Mouse (Mus musculus) gastrocnemius, postnatal 36 days (tissue): ENCODE results near the gene Rpl7l1. TPM values are rescaled to one million over a fixed set of nuclear protein-coding genes. Genes with fewer than 3 reads are reported as not detected.

Source experiments
- DNase-seq, 2 experiments: peaks; one replicate each; pipeline ENCODE4 v3.0.0; 2022
- intact Hi-C: fragments of 180-260 bp; cut with DNase I; formaldehyde crosslinking; loops from one replicate; pipeline ENCODE4 v1.15.1; 2025
- total RNA-seq, 2 experiments: library from RNA; stranded (reverse); gene quantifications; 2 replicates each; pipeline ENCODE4 v1.2.3; 2021

Rpl7l1 gene
- total RNA-seq, 2 experiments from 2014 or later: 39.3 to 40.7 TPM

GRCm38 (mm10) chr17:46747234-46747633 is 35.2 kb downstream of the Rpl7l1 start:
- intact Hi-C loops: no loop called here
- DNase-seq: no peak

- intact Hi-C loops: no loop called here
- DNase-seq: no peak
Measured at GRCm38 (mm10) chr17:46745506-46745905, 37.0 kb downstream of the Rpl7l1 start.

GRCm38 (mm10) chr17:46742986-46743385 is 39.5 kb downstream of the Rpl7l1 start:
- DNase-seq: no peak
- intact Hi-C loops: no loop called here

GRCm38 (mm10) chr17:46741305-46741704 is 41.2 kb downstream of the Rpl7l1 start:
- intact Hi-C loops: no loop called here
- DNase-seq: no peak

GRCm38 (mm10) chr17:46736160-46736559 is 46.3 kb downstream of the Rpl7l1 start:
- DNase-seq: no peak
- intact Hi-C loops: no loop called here

- intact Hi-C loops: no loop called here
- no peak for DNase-seq
Measured at GRCm38 (mm10) chr17:46735287-46735686, 47.2 kb downstream of the Rpl7l1 start.

- no peak for DNase-seq
- intact Hi-C loops: no loop called here
Measured at GRCm38 (mm10) chr17:46734055-46734454, 48.4 kb downstream of the Rpl7l1 start.

GRCm38 (mm10) chr17:46728904-46729318 is 53.6 kb downstream of the Rpl7l1 start, which contains the start of gene Gnmt:
TSS of gene Gnmt (minus strand) at chr17:46729168.
- intact Hi-C loops: loop anchor here (5.0 kb wide), 1 partner anchor 202 kb away; no protein-coding TSS in a partner anchor
- DNase-seq: no peak

GRCm38 (mm10) chr17:46728496-46728895 is 54.0 kb downstream of the Rpl7l1 start:
- intact Hi-C loops: loop anchor here (5.0 kb wide), 1 partner anchor 201 kb away; no protein-coding TSS in a partner anchor
- DNase-seq: no peak

- no peak for DNase-seq
- intact Hi-C loops: loop anchor here (5.0 kb wide), 1 partner anchor 201 kb away; no protein-coding TSS in a partner anchor
Measured at GRCm38 (mm10) chr17:46728021-46728420, 54.5 kb downstream of the Rpl7l1 start.

- intact Hi-C loops: loop anchor here (5.0 kb wide), 1 partner anchor 200 kb away; no protein-coding TSS in a partner anchor
- DNase-seq: no peak
Measured at GRCm38 (mm10) chr17:46727271-46727670, 55.2 kb downstream of the Rpl7l1 start.

GRCm38 (mm10) chr17:46725731-46726645 is 56.5 kb downstream of the Rpl7l1 start:
- DNase-seq: no peak
- intact Hi-C loops: loop anchor here (5.0 kb wide), 1 partner anchor 199 kb away; no protein-coding TSS in a partner anchor

GRCm38 (mm10) chr17:46725273-46725672 is 57.2 kb downstream of the Rpl7l1 start:
- no peak for DNase-seq
- intact Hi-C loops: loop anchor here (5.0 kb wide), 1 partner anchor 198 kb away; no protein-coding TSS in a partner anchor

- no peak for DNase-seq
- intact Hi-C loops: loop anchor here (5.0 kb wide), 3 partner anchors 82 to 887 kb away; no protein-coding TSS in a partner anchor
Measured at GRCm38 (mm10) chr17:46724477-46725084, 57.9 kb downstream of the Rpl7l1 start.

Other genes with a start within 250 kb of the Rpl7l1 start
- gene Cul9, start 236.3 kb downstream of the Rpl7l1 start, total RNA-seq: 10 to 100 TPM; 11.2 to 11.4 TPM
- 10 to 100 TPM; 70.4 to 74.9 TPM for gene Srf, start 226.5 kb downstream of the Rpl7l1 start, total RNA-seq
- gene Ptk7, start 153.2 kb downstream of the Rpl7l1 start, total RNA-seq: under 1 TPM; 0.79 to 0.94 TPM
- 10 to 100 TPM; 11.7 to 11.8 TPM for gene Klc4, start 136.7 kb downstream of the Rpl7l1 start, total RNA-seq
- 100 to 1,000 TPM in 1 of 2 experiments, 10 to 100 TPM in 1; 99.4 to 102 TPM for gene Mrpl2, start 136.4 kb downstream of the Rpl7l1 start, total RNA-seq
- gene Cul7, start 132.3 kb downstream of the Rpl7l1 start, total RNA-seq: 1 to 10 TPM; 5.8 to 5.9 TPM
- 1 to 10 TPM; 7.5 to 9.9 TPM for gene Rrp36, start 108.3 kb downstream of the Rpl7l1 start, total RNA-seq
- gene Mea1, start 103.9 kb downstream of the Rpl7l1 start, total RNA-seq: 10 to 100 TPM; 29.8 to 39.0 TPM
- gene Klhdc3, start 101.8 kb downstream of the Rpl7l1 start, total RNA-seq: 100 to 1,000 TPM; 110 to 123 TPM
- 10 to 100 TPM; 23.4 to 26.7 TPM for gene Ppp2r5d, start 77.6 kb downstream of the Rpl7l1 start, total RNA-seq
- 10 to 100 TPM; 12.7 to 15.2 TPM for gene Pex6, start 71.2 kb downstream of the Rpl7l1 start, total RNA-seq
- 1 to 10 TPM; 1.1 to 2.1 TPM for gene Gnmt, start 53.5 kb downstream of the Rpl7l1 start, total RNA-seq
- gene Cnpy3, start 30.5 kb downstream of the Rpl7l1 start, total RNA-seq: 1 to 10 TPM; 7.6 to 8.9 TPM
- gene Ptcra, start 19.0 kb downstream of the Rpl7l1 start, total RNA-seq: not detected
- 10 to 100 TPM; 26.8 to 33.5 TPM for gene 2310039H08Rik, start 10.0 kb downstream of the Rpl7l1 start, total RNA-seq
- 10 to 100 TPM in 1 of 2 experiments, 1 to 10 TPM in 1; 8.2 to 12.1 TPM for gene Bicral, start 75.8 kb upstream of the Rpl7l1 start, total RNA-seq
- gene Tbcc, start 108.0 kb upstream of the Rpl7l1 start, total RNA-seq: 1 to 10 TPM; 7.4 to 8.5 TPM
- not detected for gene Prph2, start 127.8 kb upstream of the Rpl7l1 start, total RNA-seq
- gene Ubr2, start 227.9 kb upstream of the Rpl7l1 start, total RNA-seq: 10 to 100 TPM; 50.2 to 54.2 TPM